Mouse (Mus musculus): ENCODE measurements around the gene Setd3.

Gene Setd3

DNA sequence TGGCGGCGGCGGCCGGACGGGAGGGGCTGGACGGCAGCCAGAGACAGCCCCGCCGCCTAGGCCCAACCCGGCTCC is at the start of gene Setd3:
TSS of gene Setd3 (minus strand) at position 69 of the 75 bp plus-strand sequence.
- DNase-seq: no peak

DNA sequence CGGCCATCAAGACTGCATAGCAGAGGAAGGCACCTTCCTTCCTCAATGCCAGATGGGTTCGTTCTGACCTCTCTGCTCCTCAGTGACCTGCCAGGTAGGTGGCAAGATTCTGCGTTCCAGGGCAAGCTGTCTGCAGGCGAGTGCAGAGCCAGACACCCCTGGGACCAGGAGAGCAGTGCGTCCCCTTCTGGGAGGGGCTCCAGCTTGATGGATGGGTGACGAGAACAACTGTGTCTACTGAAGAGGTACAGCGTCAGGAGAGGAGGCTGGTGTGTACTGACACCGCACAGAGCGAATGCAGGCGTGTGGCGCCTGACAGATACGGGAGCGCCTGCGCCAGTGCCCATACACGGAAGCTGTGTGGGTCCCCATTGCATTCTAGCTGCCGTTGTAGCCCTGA is 48.4 kb upstream of the Setd3 start:
- no peak for DNase-seq

DNA sequence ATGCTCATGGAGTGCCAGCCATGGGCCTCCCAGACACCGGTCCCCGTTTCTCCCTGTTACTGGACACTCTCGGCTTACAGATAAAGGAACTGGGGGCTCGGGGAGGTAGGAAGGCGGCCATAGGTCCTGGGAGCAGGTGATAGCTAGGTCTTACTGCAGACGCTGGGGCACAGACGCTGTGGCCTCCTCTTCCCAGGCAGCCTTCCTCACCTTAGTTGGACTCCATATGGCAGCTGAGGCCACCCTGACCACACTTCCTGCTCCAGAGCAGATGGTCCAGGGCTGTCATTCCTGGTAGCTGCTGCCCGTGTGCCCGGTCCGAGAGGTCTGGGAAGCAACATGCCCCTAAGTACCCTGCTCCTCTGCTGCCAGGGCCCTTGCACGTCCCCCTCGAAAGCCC is 47.8 kb upstream of the Setd3 start:
- no peak for DNase-seq

DNA sequence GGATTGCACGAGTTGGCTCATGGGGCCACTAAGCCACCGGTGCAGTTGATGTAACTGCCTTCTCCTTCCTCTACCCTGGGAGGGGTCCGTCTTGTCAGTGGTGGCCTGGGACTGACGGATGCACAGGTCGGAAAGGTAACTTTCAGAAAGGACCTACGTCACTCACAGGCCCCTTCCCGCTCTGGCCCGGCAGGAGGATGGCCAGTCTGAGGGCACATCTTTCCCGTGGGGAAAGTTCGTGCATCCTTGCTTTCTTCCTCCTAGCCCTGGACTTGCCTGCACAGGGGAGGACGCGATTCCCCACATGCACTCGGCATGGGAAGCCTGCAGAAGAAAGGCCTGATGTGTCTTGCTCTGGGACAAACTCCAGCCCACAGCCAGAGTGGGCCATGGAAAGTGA is 47.1 kb upstream of the Setd3 start:
- no peak for DNase-seq

DNA sequence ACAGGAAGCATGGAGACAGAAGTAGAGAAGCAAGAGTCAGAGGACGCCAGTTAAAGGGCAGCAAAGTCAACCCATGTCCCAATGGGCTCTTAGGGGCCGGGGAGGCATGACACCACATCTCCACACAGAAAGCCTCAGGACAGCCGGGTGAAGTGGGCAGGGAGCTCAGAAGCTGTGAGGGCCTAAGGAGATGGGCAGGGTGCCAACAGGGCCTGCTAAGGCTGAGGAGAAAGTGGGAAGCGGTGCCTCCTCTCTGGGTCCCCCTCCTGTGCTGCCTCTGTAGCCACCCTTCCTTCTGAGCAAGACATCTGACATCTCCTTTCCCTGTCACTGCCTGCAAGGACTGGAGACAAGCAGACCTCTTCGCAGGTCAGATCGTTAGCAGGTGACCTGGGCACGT is 46.7 kb upstream of the Setd3 start:
- peak; percentile 65 for DNase-seq

DNA sequence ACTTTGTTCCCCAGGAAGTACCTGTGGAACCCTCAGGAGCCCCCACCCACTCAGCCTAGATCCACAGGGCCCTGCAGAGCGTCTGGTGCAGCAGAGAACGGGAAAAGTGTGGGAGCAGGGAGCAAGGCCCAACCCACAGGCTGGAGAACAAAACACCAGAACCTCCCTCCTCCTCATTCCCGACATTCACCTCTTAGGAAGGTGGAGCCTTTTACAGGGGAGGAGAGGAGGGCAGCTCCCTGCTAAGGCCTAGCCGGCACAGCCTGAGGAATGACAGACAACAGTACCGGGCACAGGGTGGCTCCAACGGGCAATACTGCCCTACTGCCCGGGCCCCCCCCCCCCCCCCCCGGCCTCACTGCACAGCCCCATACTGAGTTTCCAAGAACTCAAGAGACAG is 44.2 kb upstream of the Setd3 start:
- DNase-seq: no peak

DNA sequence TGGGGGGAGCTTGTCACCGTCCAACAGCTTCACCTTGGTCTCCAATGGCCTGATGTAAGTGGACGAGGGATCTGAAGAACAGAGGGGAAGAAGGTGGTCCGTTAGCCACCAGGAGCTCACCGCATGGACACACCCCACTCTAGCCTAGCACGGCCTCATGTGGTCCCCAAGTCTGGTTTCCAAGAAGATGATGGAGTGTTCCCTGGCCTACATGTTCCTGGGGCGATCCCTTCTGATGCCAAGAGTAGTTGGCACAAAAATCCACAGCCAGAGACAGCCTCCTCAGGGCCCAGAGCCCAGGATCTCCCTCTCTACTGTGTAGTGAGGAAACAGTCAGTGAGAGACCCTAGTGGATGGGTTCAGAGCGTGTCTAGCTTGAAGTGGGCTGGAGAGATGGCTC is 42.6 kb upstream of the Setd3 start:
- DNase-seq: no peak

DNA sequence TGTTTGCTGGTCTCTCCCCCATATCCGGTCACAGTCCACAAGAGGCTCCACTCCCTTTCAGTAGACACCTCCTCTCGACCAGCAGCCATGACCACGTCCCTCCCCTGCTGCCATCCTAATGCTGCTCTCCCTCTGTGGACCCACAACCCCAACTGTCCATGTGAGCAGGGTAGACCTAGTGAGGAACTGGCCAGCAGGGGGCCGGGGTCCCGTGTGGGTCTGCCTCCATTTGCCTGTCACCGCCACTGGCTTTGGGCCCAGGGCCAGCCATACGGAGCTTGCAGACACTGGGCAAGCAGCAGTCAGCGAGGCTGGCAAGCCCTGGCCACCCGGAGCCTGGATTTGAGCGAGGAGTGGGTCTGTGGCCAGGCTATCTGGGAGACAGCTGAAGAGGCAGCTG is 42.1 kb upstream of the Setd3 start:
- peak; percentile 55 for DNase-seq

DNA sequence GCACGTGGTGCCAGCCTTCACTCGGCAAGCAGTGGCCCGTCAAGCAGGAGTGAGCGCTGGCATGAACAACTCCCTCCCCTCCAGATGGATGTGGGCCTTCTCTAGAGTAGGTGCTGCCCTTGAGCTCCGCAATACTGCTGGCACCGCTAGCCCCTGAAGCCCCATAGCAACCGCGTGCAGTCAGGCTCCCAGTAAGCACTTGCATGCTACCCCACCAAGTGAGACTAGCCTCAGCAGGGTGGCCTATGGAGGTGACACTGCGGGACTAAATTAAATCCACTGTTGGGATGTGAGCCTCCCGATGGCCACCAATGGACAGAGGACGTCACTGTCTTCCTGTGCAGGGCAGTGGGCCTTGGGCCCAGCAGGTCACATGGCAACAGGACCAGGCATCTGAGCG is 41.5 kb upstream of the Setd3 start:
- DNase-seq: no peak

DNA sequence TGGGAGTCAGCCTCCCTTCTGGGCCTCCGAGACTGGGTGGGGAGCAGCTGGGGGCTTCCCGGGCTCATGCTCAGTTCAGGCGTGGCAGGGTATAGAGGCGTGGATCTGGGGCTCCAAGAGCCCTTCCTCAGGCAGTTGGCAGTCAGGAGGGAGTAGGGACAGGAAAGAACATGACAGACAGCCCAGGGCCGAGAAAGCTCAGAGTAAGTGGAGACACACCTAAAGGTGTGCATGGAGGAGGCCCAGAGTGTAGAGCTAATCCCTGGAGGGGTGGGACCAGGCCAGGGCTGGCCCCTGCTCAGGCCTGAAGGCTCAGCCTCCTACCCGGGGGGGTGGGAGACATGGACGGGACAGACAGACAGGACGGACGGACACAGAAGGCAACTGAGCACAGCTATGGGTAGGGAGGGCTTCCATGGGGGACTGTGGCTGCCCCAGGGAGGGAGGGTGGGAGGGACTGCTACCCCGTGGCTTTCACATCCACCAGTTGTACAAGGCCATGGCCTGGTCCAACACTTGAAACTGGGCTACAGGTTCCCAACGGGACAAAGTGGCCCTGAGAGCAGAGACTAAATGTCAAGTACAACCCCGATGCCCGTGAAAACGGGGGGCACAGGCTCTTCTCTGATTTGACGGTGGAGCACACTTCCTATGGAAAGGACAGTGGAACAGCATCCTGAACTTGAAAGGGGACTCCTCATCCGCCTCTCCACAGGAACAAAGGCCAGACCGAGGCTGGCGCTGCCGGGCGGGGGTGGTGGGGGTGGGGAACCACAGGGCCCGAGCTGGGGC is 40.9 kb upstream of the Setd3 start:
- no peak for DNase-seq

DNA sequence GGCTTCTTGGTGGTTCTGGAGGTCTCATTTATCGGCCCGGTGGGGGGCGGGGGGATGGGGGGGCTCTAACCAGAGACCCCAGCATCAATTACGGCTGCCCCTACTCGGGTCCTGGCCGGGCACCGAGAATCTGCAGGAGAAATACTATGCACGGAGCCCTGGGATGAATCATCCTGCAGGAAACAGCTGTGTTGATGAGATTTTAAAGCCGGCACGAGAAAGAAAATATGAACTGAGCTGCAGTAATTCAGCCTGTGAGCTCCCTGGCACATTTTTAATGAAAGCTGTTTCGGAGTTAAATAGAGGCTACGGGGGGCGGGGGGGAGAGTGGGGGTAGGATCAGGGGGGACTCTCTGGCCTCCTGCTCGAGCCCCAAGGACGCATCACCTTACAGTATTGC is 40.0 kb upstream of the Setd3 start:
- no peak for DNase-seq

DNA sequence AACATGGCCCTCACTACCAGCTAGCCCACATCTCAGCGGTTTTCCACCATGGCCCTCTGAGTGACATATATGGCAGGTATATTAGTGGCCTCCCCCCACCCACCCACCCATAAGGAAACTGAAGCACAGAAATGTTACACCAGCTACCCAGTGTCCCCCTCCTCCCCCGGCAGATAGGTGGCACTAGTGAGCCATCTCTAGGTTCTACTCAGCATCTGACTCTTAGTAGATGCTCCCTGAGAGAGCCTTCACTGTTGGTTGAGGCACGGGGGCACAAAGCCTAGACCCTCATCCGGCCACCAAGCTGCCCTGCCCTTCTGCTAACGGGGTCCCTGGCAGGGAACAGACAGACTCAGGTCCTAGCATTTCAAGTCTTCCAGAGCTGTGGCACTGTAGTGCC is 38.5 kb upstream of the Setd3 start:
- DNase-seq: peak; percentile 80

DNA sequence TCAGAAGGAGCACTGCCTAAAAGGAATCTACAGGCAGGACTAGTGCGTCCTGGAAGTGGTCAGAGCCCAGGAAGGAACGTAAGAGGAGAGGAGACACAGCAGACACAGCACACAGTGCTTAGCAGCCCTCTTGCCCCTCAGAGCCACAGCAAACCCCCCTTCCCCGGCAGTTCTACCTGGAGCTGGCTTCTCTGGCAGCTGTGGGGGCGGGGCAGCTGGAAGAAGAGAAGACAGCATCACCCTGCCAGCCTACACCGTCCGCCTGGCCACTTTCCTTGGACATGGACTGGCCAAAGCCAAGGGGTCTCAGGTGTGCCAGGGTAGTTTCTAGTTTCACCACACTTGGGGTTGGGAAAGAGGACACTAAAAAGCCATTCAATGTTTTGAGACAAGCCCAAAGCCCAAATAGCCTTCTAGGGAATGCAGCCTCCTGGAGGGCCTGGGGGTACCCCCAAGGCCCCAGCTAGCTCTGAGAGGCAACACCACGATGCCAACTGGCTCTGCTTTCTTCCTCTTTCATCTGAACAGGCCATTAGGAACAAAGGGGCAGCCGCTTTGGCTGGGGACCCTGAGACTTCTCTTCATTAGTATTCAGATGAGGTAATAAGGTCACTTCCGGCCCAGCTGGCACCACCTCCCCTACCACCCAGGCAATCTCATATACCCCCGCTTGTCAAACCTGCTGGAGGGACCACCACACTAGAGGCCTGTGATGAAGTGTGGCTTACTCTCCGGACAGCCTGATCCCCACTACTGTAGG is 37.7 kb upstream of the Setd3 start:
- no peak for DNase-seq

DNA sequence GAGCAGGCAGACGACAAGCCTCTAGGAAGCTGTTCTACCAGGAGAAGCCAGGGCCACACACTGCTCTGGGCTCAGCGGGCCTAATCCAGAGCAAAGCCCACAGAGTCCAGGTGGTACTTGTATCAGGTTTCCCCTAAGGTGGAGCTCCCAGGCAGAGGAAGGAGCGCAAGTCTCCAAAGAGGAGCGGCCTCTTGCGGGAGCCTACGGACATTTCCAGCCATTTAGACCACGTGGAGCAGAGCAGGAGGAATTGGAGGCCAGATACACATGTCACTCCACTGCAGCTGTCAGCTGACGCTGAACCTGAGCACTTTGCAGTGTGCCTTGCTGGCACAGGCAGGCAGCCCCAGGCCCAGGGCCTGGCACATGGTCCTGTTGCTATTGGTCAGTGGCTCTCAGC is 36.0 kb upstream of the Setd3 start:
- no peak for DNase-seq

DNA sequence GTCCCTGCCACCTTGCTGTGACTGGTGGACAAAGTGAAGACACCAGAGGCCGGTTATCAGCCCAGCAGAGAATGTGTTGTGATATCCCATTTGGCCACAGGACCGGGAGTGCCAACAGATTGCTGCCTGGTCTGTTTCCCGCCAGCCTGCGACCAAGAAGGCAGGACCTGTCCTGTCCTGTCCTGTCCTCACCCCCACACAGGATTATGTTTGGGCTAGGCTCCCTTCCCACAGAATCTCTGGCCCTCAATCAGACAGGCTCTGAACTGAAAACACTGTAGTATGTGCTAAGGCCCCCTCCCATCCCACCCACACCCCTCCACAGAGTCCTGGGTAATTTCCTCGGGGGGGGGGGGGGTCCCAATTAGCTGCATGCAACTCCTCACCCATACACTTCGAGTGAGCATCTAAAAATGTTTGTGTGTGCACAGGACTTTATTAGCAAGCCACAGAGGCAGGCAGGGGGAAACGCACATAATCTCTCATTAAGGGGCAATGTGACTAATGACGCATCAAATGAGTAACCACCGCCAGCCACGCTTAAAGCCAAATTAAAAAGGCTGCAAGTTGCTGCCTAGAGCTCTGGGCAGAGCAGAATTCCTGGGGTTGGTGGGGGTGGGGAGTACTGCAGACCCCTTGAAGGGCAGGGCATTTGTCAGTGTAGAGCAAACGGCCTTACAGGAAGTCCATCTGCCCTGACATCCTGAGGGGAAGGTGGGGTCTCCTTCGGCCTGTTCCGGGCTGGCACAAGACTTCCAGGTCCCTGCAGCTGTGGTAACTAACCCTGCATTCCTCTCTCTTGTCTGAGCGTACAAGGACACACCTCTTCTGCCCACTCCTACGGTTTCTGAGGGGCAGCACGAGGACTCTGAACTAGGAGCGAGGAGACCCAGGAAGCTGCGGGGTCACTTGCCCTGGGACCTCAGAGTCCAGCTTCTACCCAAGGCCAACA is 34.3 kb upstream of the Setd3 start:
- no peak for DNase-seq

DNA sequence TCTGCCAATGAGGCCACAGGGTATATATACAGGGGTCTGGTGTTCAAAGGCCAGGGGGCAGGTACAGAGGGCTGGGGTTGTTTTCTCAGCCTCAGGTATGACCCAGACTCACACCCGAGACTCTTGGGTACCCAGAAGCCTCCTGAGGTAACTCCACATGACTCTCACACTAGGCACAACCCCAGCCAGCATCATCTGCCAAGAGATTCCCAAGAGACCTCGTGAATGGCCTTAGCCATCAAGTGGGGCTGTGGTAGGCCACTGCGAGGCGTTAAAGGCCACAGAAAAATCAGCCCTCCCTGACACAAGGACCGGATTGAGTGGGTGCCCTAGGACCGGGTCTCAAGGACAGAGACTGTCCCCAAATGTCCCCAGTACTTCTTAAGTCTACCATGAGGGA is 33.4 kb upstream of the Setd3 start:
- DNase-seq: no peak

DNA sequence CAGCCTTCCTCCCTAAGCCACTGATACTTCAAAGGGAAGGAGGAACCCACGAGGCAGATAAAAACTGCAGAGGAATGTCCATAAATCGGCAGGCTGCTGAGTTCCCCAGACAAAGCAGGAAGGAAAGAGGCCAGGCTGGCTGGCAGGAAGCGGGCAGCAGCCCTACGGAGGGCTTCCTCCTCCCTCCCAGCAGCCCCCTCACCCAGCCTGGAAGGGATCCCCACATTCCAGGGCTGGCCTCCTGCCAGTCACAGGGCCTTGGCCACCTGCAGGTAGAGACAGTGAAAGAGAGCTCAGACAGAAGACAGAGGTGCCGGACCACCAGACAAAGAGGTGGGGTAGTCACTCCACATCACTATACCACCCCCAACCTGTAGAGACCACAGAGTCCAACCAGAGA is 33.0 kb upstream of the Setd3 start:
- DNase-seq: no peak

DNA sequence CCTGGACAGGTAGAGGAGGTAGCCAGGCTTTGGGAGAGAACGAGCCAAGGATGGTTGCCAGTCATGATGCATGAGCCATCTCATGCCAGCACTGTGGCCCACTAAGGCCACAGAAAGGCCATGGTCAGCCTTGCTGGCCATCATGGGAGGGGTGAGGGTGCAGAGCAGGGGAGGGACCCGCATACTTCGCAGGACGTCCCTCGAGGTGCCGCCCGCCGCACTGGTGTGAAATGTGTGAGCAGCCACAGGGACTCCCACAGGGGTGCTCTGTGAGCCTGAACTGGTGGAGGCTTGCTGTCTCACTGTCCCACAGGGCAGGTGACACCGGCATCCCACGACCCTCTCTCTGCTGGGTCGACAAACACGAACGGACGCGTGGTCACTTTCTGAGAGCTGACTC is 31.5 kb upstream of the Setd3 start:
- DNase-seq: no peak

DNA sequence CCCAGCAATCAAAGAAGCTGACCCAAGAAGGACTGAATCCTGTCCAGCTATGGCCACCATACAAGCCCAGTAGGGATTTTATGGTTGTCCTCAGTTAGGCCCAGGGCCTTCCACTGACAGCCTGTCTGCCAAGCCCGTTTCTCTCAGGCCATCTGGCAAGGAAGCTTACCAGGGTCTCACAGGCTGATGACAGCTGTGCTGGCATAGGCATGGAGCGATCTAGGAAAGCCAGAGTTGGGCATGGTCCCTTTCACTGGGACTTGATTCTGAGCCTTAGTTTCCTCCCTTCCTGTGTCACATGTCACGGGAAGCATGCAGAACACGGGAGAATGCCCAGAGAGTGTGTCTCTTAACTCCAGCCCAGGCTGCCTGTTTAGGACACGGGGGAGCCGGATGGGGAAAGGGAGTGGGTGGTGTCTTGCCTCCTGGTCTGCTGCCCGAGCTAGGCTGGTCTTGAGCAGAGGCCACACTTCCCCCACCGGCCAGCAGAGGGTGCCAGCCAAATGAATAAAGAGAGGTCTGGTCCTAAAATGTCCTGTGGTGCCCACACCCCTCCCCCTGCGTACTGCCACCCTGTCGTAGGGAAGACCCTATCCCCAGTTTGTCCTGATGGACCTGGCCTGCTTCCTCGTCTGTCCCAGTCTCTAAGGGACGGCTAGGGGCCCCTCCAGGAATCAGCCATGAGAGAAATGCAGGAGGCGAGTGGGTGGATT is 29.8 kb upstream of the Setd3 start:
- DNase-seq: peak; percentile 88

DNA sequence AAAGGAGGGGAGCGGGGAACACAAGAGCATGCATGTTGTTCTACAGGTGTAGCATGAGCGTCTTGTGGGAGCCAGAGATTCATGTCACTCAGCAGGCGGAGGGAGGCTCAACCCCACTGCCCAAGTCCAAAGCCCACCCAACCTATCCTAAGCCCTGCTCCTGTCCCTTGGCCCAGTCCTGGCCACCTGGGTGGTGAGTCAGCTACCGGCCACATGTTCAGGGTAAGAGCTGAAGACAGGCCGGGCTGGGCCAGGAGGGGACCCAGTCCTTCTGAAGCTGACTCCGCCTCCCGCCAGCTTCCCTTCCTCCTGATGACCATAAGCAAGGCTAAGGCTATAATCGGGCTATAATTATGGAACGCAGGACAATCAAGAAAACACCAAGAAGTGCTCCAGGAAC is 29.1 kb upstream of the Setd3 start:
- no peak for DNase-seq

DNA sequence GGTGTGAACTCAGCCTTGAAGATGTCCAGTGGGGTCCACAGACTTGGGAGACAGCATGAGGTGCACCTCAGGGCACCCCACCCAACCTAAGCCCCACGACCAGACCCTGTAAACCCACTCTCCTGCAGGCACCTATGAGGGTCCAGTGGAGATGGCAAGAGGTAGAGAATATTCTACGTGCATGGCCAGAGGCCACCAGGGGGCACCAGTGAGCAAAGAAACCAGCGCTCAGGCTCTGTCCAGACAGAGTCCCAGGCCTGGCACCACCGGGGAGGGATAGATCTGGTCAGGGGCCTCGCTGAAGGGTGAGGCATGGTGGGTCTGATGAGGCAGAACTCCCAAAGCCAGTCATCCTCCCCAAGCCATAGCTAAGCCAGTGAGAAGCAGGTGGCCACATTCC is 27.5 kb upstream of the Setd3 start:
- peak; percentile 91 for DNase-seq

DNA sequence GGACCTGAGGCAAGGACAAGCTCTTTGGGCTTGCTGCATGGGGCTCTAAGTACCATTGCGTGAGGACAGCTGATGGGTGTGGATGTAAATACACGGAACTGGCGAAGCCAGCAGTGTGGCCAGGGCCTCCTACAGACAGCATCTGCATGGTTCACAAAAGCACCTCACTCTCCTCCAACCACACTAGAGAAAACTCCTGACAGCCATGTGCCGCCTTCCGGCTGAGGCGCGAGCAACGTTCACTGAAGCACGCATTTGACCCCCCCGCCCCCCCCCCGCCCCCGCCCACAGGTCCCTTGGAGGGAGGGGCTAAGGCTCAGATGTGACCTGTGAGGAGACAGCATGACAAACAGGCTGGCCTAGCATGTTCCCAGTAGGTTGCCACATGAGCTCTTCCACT is 25.9 kb upstream of the Setd3 start:
- no peak for DNase-seq

DNA sequence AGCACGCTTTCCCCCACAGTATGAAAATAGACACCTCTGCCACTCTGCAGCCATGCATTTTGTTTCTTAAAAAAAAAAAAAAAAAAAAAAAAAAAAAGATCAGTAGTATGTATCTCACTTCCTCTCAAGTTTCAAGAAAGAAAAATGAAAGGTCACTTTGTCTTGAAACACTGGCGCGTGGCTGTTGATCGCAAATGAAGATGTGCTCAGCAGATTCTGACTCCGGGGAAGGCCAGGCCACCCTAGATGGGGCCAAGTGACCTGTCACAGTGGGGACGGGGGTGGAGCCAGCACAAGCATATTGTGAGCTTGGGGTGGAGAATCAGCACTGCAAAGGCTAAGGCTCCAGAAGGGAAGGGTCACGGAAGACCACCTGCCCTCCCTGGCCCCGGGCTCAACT is 24.8 kb upstream of the Setd3 start:
- no peak for DNase-seq

DNA sequence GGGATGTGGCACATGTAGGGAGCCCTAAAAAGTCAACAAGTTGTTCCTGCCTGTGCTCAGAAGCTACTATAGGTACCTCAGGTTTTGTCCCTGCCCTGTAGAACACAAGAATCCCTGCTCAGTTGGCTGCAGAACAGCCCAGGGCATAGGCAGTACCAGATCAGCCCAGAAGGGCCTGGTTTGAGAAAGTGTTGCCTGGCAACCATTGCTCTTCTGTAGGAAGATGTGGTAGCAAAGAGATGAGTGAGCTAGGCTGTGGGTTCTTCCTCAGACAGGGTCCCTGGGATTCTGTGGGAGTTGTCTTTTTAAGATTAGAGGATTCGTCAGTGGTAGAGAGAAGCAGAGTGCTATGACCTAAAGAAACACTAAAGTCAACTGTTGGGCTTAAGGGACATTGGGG is 21.0 kb upstream of the Setd3 start:
- DNase-seq: no peak

Data from kidney, postnatal 10 days (tissue).